Comparison of ENCODE assay signal across 8 mouse cellular contexts in genomic region chr14:45219281-45220089, GRCm38 (mm10). TPM values are rescaled to one million over a fixed set of nuclear protein-coding genes. Genes with fewer than 3 reads are reported as not detected.
DNase-seq lines count a peak whose midpoint lies in the region; ATAC-seq and TF ChIP-seq lines count a peak whose summit lies in the region.

Gpr137c (plus strand) TSS chr14:45219717.

- H3K4me2 ChIP-seq in embryonic facial prominence, embryonic 12.5 days (replicated peaks): peak within 1 kb of the TSS; percentile 88
- H3K4me2 ChIP-seq in intestine, postnatal 0 days (replicated peaks; ENCODE audit: low read depth): peak within 1 kb of the TSS; percentile 100

- ATAC-seq in embryonic facial prominence, embryonic 12.5 days (ENCODE audit: insufficient number of reproducible peaks, insufficient read depth, low FRiP score, low TSS enrichment): peak; percentile 100
- peak; percentile 94 for ATAC-seq in granulocyte monocyte progenitor cell, adult 5-6 weeks (replicated peaks; ENCODE audit: poor library complexity, severe bottlenecking)
- peak; percentile 99 for ATAC-seq in intestine, postnatal 0 days

- H3K4me3 ChIP-seq in embryonic facial prominence, embryonic 12.5 days: peak within 1 kb of the TSS; percentile 71
- peak within 1 kb of the TSS; percentile 76 for H3K4me3 ChIP-seq in intestine, postnatal 0 days (ENCODE audit: low read depth, low read length)
- H3K4me3 ChIP-seq in midbrain, embryonic 10.5 days: peak within 1 kb of the TSS; percentile 91

- WGBS in embryonic facial prominence, embryonic 12.5 days: under 1% methylated on average over 75 of the region's 86 CpGs
- under 1% methylated on average over 77 of the region's 86 CpGs for WGBS in intestine, postnatal 0 days
- 1% methylated on average over 79 of the region's 86 CpGs for WGBS in midbrain, embryonic 10.5 days

- intact Hi-C loops in left cerebral cortex, postnatal 36 days (cut with DNase I): no loop called here

- H3K9ac ChIP-seq in embryonic facial prominence, embryonic 12.5 days: peak within 1 kb of the TSS; percentile 87
- H3K9ac ChIP-seq in intestine, postnatal 0 days (ENCODE audit: low read depth, low read length): peak within 1 kb of the TSS; percentile 80

- peaks cover 6% of the 10 kb centered on the region; the same call in 1 of the 2 replicates for H3K4me1 ChIP-seq in embryonic facial prominence, embryonic 12.5 days
- H3K4me1 ChIP-seq in intestine, postnatal 0 days (replicated peaks; ENCODE audit: control insufficient read depth, insufficient read depth, low read length): no peaks in the 10 kb centered on the region
- H3K4me1 ChIP-seq in midbrain, embryonic 10.5 days: peaks cover 20% of the 10 kb centered on the region

- H3K9me3 ChIP-seq in embryonic facial prominence, embryonic 12.5 days: no peaks in the 10 kb centered on the region
- H3K9me3 ChIP-seq in intestine, postnatal 0 days (ENCODE audit: control insufficient read depth): no peaks in the 10 kb centered on the region
- no peaks in the 10 kb centered on the region for H3K9me3 ChIP-seq in midbrain, embryonic 10.5 days (replicated peaks)

- H3K27me3 ChIP-seq in embryonic facial prominence, embryonic 12.5 days: no peaks in the 10 kb centered on the region
- no peaks in the 10 kb centered on the region for H3K27me3 ChIP-seq in intestine, postnatal 0 days (replicated peaks; ENCODE audit: control insufficient read depth, insufficient read depth, low read length)
- H3K27me3 ChIP-seq in midbrain, embryonic 10.5 days (ENCODE audit: low read depth, poor library complexity, severe bottlenecking): no peaks in the 10 kb centered on the region

- peak; percentile 99 for DNase-seq in adrenal gland, postnatal 36 days
- DNase-seq in left cerebral cortex, postnatal 36 days (ENCODE audit: low spot score in 2 of 2): peak; percentile 98
- DNase-seq in midbrain, embryonic 10.5 days (ENCODE audit: low spot score): peak; percentile 98
- DNase-seq in right cerebral cortex, postnatal 36 days (ENCODE audit: low spot score in 2 of 2): peak; percentile 99
- peak; percentile 97 to 98 for DNase-seq in urinary bladder, postnatal 4 days (ENCODE audit: low spot score in 2 of 2)

- H3K36me3 ChIP-seq in embryonic facial prominence, embryonic 12.5 days: no peaks in the 10 kb centered on the region
- no peaks in the 10 kb centered on the region for H3K36me3 ChIP-seq in intestine, postnatal 0 days (ENCODE audit: control insufficient read depth, insufficient read depth)
- H3K36me3 ChIP-seq in midbrain, embryonic 10.5 days: no peaks in the 10 kb centered on the region

- H3K27ac ChIP-seq in embryonic facial prominence, embryonic 12.5 days: peak within 1 kb of the TSS; percentile 94
- H3K27ac ChIP-seq in intestine, postnatal 0 days (ENCODE audit: low read depth, low read length): peak within 1 kb of the TSS; percentile 80
- peak within 1 kb of the TSS; percentile 96 for H3K27ac ChIP-seq in midbrain, embryonic 10.5 days (replicated peaks)

- no peak for TF ChIP-seq CTCF in intestine, postnatal 0 days (IDR thresholded peaks at IDR 0.05; ENCODE audit: low read depth)

RNA-seq across cellular contexts. Expression of gene Gpr137c, which starts in this region (rescaled TPM):
- 1 to 10 TPM in 1 of 2 experiments, under 1 TPM in 1; 0.82 to 1.0 TPM for total RNA-seq in adrenal gland, postnatal 36 days (2021)
- 5.5 and 5.8 TPM in 2 replicates for polyA plus RNA-seq in embryonic facial prominence, embryonic 12.5 days (2016; fragmentation: Nextera tagmentation; extraction: Ambion mirVana)
- 0.34 and 2.2 TPM in 2 replicates for total RNA-seq in granulocyte monocyte progenitor cell, adult 5-6 weeks (2014; fragmentation: Nextera tagmentation)
- total RNA-seq in granulocyte monocyte progenitor cell, adult 5-6 weeks (2017): 1.3 and 2.0 TPM in 2 replicates
- polyA plus RNA-seq in intestine, postnatal 0 days (2015; fragmentation: Nextera tagmentation; extraction: Ambion mirVana): 1.4 and 2.0 TPM in 2 replicates
- total RNA-seq in left cerebral cortex, postnatal 36 days (2021): 10 to 100 TPM; 31.9 to 35.9 TPM
- 4.1 and 6.0 TPM in 2 replicates for polyA plus RNA-seq in midbrain, embryonic 10.5 days (2016; fragmentation: Nextera tagmentation; extraction: Ambion mirVana)

Comparison
In these comparisons a context has a peak if more than half of its experiments do, and no peak if none do; other contexts are left out.
1. Peak in every context shown above with its lines: DNase-seq, ATAC-seq, H3K4me3 ChIP-seq and H3K27ac ChIP-seq.
2. RNA of gene Gpr137c (total RNA-seq): 31.9 to 35.9 TPM in left cerebral cortex, postnatal 36 days; 0.34 to 2.2 TPM in granulocyte monocyte progenitor cell, adult 5-6 weeks and 0.82 to 1.0 TPM in adrenal gland, postnatal 36 days; every median in the first group is over 10 times any median in the second.